Mouse (Mus musculus): ENCODE measurements around the gene Bpifa6.
A peak's percentile ranks its signal among the peaks of the same experiment; 100 is the strongest.
"Not testable (repeated sequence)": the region's sequence is repeated elsewhere in the genome, so short reads cannot be mapped to it uniquely, and the experiment has no call there.

Gene Bpifa6

GRCm38 (mm10) chr2:153974582-153974981 lies at the start of gene Bpifa6:
TSS of gene Bpifa6 (plus strand) at chr2:153974945.
- DNase-seq, result no peak

GRCm38 (mm10) chr2:153929871-153930413 lies 44.8 kb upstream of the Bpifa6 start:
- DNase-seq, result peak; percentile 51

GRCm38 (mm10) chr2:153931125-153931524 lies 43.6 kb upstream of the Bpifa6 start:
- DNase-seq, result no peak

- DNase-seq, result no peak
Measured at GRCm38 (mm10) chr2:153933311-153933710, 41.4 kb upstream of the Bpifa6 start.

GRCm38 (mm10) chr2:153935348-153935747 lies 39.4 kb upstream of the Bpifa6 start:
- DNase-seq, result no peak

- no peak for DNase-seq
Measured at GRCm38 (mm10) chr2:153937843-153938242, 36.9 kb upstream of the Bpifa6 start, which contains the start of gene Bpifb4. TSS of gene Bpifb4 (plus strand) at chr2:153938212.

GRCm38 (mm10) chr2:153943537-153943936 lies 31.2 kb upstream of the Bpifa6 start:
- DNase-seq, result peak; percentile 60

GRCm38 (mm10) chr2:153944567-153944966 lies 30.2 kb upstream of the Bpifa6 start:
- DNase-seq, result no peak

GRCm38 (mm10) chr2:153952897-153953296 lies 21.8 kb upstream of the Bpifa6 start:
- peak; percentile 63 for DNase-seq

- DNase-seq, result no peak
Measured at GRCm38 (mm10) chr2:153953836-153954235, 20.9 kb upstream of the Bpifa6 start.

- peak; percentile 86 for DNase-seq
Measured at GRCm38 (mm10) chr2:153962821-153963331, 11.9 kb upstream of the Bpifa6 start.

GRCm38 (mm10) chr2:153963334-153963733 lies 11.4 kb upstream of the Bpifa6 start:
- peak; percentile 97 for DNase-seq

GRCm38 (mm10) chr2:153970221-153970620 lies 4.5 kb upstream of the Bpifa6 start:
- DNase-seq, result no peak

- peak; percentile 60 for DNase-seq
Measured at GRCm38 (mm10) chr2:153995770-153996169, 21.0 kb downstream of the Bpifa6 start.

- no peak for DNase-seq
Measured at GRCm38 (mm10) chr2:154000501-154000900, 25.8 kb downstream of the Bpifa6 start.

GRCm38 (mm10) chr2:154001056-154001455 lies 26.3 kb downstream of the Bpifa6 start:
- DNase-seq, result no peak

- no peak for DNase-seq
Measured at GRCm38 (mm10) chr2:154004456-154004855, 29.7 kb downstream of the Bpifa6 start.

- DNase-seq, result no peak
Measured at GRCm38 (mm10) chr2:154005094-154005493, 30.3 kb downstream of the Bpifa6 start.

- no peak for DNase-seq
Measured at GRCm38 (mm10) chr2:154005734-154006133, 31.0 kb downstream of the Bpifa6 start.

GRCm38 (mm10) chr2:154006331-154006730 lies 31.6 kb downstream of the Bpifa6 start:
- no peak for DNase-seq

GRCm38 (mm10) chr2:154007381-154007780 lies 32.6 kb downstream of the Bpifa6 start:
- DNase-seq, result no peak

GRCm38 (mm10) chr2:154007965-154008364 lies 33.2 kb downstream of the Bpifa6 start, which contains the start of gene Bpifa2:
TSS of gene Bpifa2 (plus strand) at chr2:154008265.
- DNase-seq, result no peak

- no peak for DNase-seq
Measured at GRCm38 (mm10) chr2:154017990-154018389, 43.2 kb downstream of the Bpifa6 start.

- not testable (repeated sequence) for DNase-seq
Measured at GRCm38 (mm10) chr2:154024676-154025075, 49.9 kb downstream of the Bpifa6 start.

- peak; percentile 36 for DNase-seq
Measured at GRCm38 (mm10) chr2:154038932-154039331, 64.2 kb downstream of the Bpifa6 start.

Data from cerebellum, adult 11-12 months (tissue).